Mouse (Mus musculus) bone marrow, adult 2 months (tissue): ENCODE data around the gene Fam186b. TPM values are rescaled to one million over a fixed set of nuclear protein-coding genes. Genes with fewer than 3 reads are reported as not detected.

Source experiments
- H3K27ac ChIP-seq: fragments of 200-500 bp; 2 replicates; pipeline ENCODE4 v1.5.1; 2012; ENCODE audit warnings: low read depth, mild to moderate bottlenecking, control low read depth, inconsistent platforms, low read length; ENCODE audit not compliant: control insufficient read depth, poor library complexity, insufficient read depth
- H3K4me1 ChIP-seq: fragments of 200-500 bp; 2 replicates; pipeline ENCODE4 v1.6.1; 2011; ENCODE audit warnings: low read length; ENCODE audit not compliant: control insufficient read depth, insufficient read depth
- H3K4me3 ChIP-seq: fragments of 200-500 bp; replicated peaks from 2 replicates; pipeline ENCODE3; 2011; ENCODE audit warnings: mild to moderate bottlenecking, low read depth, low read length, control low read depth; ENCODE audit not compliant: control insufficient read depth
- CTCF ChIP-seq: fragments of 200-500 bp; IDR thresholded peaks from 2 replicates; pipeline ENCODE4 v1.5.1; 2011; ENCODE audit warnings: low read length, control low read depth; ENCODE audit not compliant: control insufficient read depth, insufficient read depth
- POLR2A ChIP-seq: fragments of 200-500 bp; IDR thresholded peaks from 2 replicates; pipeline ENCODE4 v1.6.1; 2011; ENCODE audit warnings: low read depth, mild to moderate bottlenecking, control low read depth, low read length, borderline replicate concordance; ENCODE audit not compliant: control insufficient read depth
- WGBS: fragments of 180-500 bp; shearing (Covaris S2); methylation state at CpG from one replicate; pipeline ENCODE4 v1.1.7; 2018; 5-methylcytosine and 5-hydroxymethylcytosine counted together
- polyA plus RNA-seq: library from polyadenylated mRNA; stranded (reverse); fragments of >200 nt; gene quantifications from 2 replicates; pipeline ENCODE4 v1.2.4, GENCODE M21; 2011; ENCODE audit warnings: low replicate concordance; ENCODE audit not compliant: missing spikeins, insufficient read depth, insufficient read length

Fam186b gene
- polyA plus RNA-seq, 1 experiment = not detected

GRCm38 (mm10) chr15:99317267-99317651 is 21.6 kb upstream of the Fam186b start:
- H3K4me1 ChIP-seq = no peaks in the 10 kb centered on the region
- no peak overlapping the region for H3K4me3 ChIP-seq
- TF ChIP-seq CTCF (no peak), POLR2A (no peak)
- 71% methylated on average over 2 of the region's 2 CpGs for WGBS
- H3K27ac ChIP-seq = no peak overlapping the region

- no peak for TF ChIP-seq POLR2A
- peak; percentile 81 for TF ChIP-seq CTCF
- no peak overlapping the region for H3K4me3 ChIP-seq
- no peak overlapping the region for H3K27ac ChIP-seq
- 69% methylated on average over 16 of the region's 16 CpGs for WGBS
- no peaks in the 10 kb centered on the region for H3K4me1 ChIP-seq
Observed at GRCm38 (mm10) chr15:99316314-99317266, 20.9 kb upstream of the Fam186b start.

- WGBS = 86% methylated on average over 16 of the region's 16 CpGs
- Histone ChIP-seq H3K4me1 (no peaks in the 10 kb centered on the region), H3K27ac (no peak overlapping the region; the same call in 1 of the 2 replicates), H3K4me3 (no peak overlapping the region)
- TF ChIP-seq POLR2A (no peak), CTCF (no peak)
Observed at GRCm38 (mm10) chr15:99314891-99315290, 19.2 kb upstream of the Fam186b start.

- no peak overlapping the region for H3K4me3 ChIP-seq
- no peak for TF ChIP-seq CTCF
- no peak for TF ChIP-seq POLR2A
- 83% methylated on average over 5 of the region's 5 CpGs for WGBS
Observed at GRCm38 (mm10) chr15:99310617-99311016, 14.9 kb upstream of the Fam186b start.

GRCm38 (mm10) chr15:99309549-99309948 is 13.9 kb upstream of the Fam186b start:
- TF ChIP-seq POLR2A = no peak
- TF ChIP-seq CTCF = no peak
- WGBS = 85% methylated on average over 9 of the region's 9 CpGs
- Histone ChIP-seq H3K27ac (no peak overlapping the region), H3K4me1 (no peaks in the 10 kb centered on the region), H3K4me3 (no peak overlapping the region)

More at GRCm38 (mm10) chr15:99310617-99311016, 14.9 kb upstream of the Fam186b start:
- H3K27ac ChIP-seq = no peak overlapping the region
- no peaks in the 10 kb centered on the region for H3K4me1 ChIP-seq

GRCm38 (mm10) chr15:99307476-99307875 is 11.8 kb upstream of the Fam186b start:
- 86% methylated on average over 9 of the region's 9 CpGs for WGBS

GRCm38 (mm10) chr15:99296213-99296612 is 525 bp upstream of the Fam186b start:
- Histone ChIP-seq H3K4me3 (no peak overlapping the region), H3K27ac (no peak overlapping the region), H3K4me1 (no peaks in the 10 kb centered on the region)
- TF ChIP-seq CTCF = no peak
- TF ChIP-seq POLR2A = no peak
- WGBS = 41% methylated on average over 5 of the region's 5 CpGs

More at GRCm38 (mm10) chr15:99307476-99307875, 11.8 kb upstream of the Fam186b start:
- Histone ChIP-seq H3K4me1 (no peaks in the 10 kb centered on the region), H3K27ac (no peak overlapping the region), H3K4me3 (no peak overlapping the region)
- TF ChIP-seq POLR2A (no peak), CTCF (no peak)

- Histone ChIP-seq H3K27ac (no peak within 1 kb of the TSS; the same call in 1 of the 2 replicates), H3K4me3 (peak within 1 kb of the TSS; percentile 65), H3K4me1 (no peaks in the 10 kb centered on the region)
- TF ChIP-seq POLR2A (no peak; the same call in 1 of the 2 replicates), CTCF (0 out of 2 replicates have a peak, but pooled peaks have one; percentile 12)
- under 1% methylated on average over 64 of the region's 64 CpGs for WGBS
Observed at GRCm38 (mm10) chr15:99294813-99295374, 794 bp downstream of the Fam186b start, which contains the start of gene Prpf40b. TSS of gene Prpf40b (plus strand) at chr15:99295087.
